Mouse (Mus musculus) thymus, postnatal 25 days (tissue): ENCODE data around the gene Arl14ep.
"Not testable (repeated sequence)": the region's sequence is repeated elsewhere in the genome, so short reads cannot be mapped to it uniquely, and the experiment has no call there.

Experiments
- DNase-seq: peaks from one replicate; pipeline ENCODE4 v3.0.0; 2022

Gene Arl14ep

DNA sequence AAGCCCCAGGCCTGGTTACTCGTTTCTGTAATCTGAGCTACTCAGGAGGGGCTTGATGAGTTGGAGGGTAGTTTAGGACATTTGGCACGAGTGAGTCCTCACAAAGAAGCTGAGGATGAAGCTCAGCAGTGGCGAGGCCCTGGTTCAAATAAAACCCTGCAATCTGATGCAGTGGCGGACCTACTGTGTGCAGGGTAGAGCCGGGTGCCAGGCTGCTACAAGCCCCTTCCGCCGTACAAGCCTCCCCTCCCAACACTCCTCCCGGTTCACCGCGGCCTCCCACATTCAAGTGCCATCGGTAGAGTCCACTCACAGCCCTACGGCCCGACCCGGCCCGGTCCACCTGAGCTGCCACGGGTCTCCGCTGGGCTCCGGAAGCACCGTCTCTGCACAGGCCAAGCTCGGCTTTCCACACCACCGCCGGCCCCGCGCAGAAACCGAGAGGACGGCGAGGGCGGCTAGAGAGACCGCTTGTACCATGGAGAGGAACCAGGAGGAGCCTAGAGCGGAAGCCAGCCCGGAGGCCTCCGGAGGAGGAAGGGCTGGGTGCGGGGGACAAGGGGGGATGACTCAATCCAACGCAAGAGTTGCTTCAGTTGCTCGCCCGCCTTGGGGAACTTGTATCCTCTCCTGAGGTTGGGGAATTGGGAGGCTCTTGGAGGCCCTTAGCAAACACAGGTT is at the start of gene Arl14ep:
Gene Arl14ep (minus strand): TSS at position 466 of the 681 bp plus-strand sequence.
- DNase-seq = peak; percentile 83

DNA sequence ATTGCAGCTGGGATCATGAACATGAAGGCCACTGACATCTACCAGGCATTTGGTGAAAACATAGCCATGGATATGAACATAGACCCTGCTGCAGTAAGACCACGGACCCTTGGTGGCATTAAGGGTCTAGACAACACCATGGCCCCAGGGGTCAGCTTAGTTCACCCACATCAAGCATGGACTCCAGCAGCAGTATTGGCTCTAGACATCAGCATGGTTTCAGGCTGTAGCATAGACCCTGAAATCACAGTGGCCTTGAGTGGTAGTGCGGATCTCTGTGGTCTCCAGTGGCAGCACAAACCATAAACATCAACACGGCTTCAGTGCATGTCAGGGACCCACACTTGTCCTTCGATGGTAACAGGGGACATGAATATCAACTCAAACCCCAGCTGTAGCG is 48.5 kb upstream of the Arl14ep start:
- no peak for DNase-seq

DNA sequence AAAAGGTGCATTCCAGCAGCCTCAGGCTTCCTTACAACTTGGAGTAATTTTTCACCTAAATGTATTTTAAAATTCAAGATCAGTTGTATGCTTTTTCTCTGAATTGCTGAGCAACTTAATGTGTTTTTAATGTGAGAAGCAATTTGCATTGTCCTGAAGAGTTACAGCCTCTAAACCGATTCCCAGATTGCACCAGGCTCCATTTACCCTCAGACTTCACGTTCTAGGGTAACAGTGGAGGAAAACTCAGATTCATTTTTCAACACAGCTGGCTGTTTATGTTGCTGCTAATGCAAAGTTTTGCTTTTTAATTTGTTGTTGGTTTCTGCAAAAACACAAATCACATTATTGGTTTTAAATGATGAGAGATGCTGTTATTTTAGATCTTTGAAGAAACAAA is 45.1 kb upstream of the Arl14ep start:
- no peak for DNase-seq

DNA sequence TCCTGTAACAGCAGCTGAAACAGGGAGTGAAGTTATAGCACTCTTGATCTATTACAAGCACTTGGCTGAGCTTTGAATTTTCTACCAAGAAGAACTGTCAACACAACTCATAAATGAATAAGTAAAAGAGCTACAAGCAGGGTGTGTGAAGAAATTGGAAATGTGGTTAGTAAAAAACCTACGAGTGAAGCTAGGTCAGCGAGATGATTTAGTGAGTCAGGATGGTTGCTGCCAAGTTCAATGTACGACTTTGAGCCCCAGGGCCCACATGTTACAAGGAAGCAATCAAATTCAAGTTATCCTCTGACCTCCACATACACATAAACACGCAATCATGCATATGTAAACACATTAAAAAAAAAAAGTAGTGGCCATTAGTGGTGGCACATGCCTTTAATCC is 38.9 kb upstream of the Arl14ep start:
- no peak for DNase-seq

DNA sequence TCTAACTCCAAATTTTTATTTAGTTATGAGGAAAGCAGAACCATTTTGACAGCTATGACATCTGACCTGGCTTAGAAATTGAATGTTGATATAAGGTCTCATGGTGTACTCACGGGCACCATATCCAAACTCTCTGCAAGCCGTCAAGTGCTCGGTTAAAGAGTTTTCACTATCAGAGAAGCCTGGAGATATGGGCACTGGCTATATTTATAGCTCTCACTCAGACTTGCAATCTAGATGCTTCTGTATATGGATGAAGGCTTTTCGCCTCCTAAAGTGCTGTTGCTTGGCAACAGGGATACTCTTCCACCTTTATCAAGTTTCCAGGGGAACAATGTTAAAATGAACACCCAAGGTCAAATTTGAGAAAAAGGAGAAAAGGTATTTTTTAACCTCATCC is 38.1 kb upstream of the Arl14ep start:
- no peak for DNase-seq

DNA sequence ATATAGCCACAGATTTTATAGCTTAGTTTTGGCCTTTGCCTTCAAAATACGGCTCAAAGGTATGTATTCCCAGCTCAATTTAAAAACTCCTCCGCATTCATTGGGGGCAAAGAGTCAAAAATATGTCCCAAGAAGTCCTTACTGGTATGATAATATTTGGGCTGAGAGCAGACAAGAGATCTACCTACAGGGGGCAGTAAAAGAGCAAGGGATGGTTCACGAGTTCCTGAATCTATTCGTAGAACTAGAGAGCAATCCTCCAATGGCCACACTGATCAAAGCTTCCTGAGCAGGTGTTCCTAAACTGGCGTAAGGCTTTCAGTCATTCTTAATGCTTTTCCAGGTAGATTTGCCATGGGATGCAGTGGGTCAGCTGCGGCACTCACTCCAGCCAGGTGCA is 35.9 kb upstream of the Arl14ep start:
- DNase-seq = no peak

DNA sequence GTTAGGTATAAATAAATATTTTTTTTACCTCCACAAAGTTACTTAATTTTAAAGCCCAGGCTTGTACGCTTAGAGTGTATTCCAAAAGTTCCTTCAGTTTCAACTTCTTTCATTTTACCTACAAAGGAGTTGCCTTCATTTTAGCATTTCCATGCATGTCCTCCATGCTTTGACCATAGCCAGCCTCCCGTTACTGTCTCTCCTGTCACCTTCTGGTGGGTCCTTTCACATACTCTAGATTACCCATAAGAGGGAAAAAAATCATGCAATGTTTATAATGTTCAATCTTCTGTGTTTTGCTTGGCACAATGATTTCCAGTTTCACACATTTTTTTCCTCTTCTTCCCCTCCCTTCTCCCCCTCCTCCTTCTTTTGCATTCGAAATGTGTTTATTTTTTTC is 32.2 kb upstream of the Arl14ep start:
- DNase-seq = no peak

DNA sequence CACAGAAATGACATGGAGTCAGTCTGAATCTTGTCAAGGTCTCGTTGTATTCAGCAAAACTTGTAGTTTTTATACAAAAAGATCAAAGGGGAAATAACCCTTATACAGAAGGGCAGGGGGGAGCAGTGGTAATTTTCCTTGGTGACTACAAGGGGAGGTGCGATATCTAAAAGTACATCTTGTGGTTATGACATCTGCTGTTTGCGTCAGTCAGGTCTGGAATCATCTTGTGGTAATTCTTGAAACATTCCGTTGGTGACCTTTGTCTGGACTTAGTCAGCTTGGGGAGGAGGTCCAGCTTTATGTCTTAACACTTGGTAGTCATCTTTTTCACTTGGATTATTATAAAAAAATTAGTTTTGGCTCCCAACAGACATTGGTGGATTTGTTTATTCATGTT is 31.7 kb upstream of the Arl14ep start:
- not testable (repeated sequence) for DNase-seq

DNA sequence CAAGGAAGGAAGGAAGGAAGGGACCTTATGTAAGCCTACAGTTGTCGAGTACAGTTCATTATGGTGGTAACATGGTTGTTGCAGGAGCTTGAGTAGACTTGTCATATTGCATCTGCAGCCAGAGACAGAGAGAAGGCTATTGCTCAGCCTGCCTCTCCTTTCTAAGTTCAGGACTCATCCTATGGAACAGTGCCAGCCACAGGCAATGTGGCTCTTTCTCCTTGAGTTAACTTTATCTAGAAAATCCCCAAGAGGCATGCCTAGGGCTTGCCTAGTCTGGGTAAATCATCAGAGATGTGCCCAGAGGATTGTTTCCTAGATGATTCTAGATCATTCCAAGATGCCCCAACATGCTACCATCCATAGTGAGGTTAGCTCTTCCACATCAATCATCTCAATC is 17.0 kb upstream of the Arl14ep start:
- DNase-seq = no peak

DNA sequence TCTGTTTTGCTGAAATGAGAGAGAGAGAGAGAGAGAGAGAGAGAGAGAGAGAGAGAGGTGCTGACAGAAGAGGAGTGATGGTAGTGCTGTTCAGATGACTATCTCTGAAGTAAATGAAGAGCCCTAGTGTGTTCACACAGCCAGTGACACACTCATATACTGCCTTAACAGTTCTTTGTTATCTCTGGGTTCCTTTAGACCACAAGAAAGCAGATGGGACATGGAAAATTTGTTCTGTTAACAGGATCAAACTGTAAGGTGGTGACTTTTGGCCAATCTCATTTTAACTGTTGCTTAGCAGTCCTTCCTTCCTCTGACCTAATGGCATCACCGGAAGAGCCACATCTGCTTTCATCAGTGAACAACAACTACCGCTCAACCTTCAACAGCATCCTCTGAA is 10.7 kb upstream of the Arl14ep start:
- no peak for DNase-seq

DNA sequence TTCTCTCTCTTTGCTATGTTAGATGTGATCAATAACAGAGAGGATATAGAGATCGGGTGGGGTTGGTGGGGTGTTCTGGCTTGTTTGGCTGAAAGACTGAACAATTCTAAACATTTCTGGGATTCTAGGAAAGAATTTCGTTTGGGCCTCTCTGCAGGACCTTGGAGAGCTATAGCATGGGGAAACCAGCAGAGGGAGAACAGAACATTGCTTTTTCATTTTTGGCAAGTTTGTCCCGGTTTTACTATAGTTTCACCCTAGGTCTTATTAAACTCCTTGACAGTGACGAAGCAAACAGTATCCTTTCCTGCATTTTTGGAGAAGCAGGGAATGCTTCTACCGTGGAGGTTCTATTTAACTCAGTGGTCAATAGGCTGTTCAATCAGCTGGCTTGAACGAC is 8.3 kb upstream of the Arl14ep start:
- no peak for DNase-seq

DNA sequence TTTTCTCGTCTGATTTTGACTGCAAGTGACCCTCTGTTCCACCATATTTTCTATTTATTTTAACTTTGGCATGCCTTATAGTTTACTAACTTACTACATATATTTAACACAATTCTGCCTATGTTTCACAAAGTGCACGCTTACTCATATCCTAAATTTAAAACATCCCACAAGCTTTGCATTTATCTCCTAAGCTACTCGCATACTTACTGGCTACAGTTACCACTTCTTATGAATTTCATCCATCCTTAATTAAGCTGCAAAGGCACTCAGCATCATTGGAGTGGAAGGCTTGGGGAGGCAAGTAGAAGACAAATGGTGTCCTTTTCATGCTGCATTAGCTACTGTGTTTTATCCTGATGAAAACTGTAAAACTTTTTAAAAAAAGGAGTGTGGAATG is 2.2 kb upstream of the Arl14ep start:
- DNase-seq = no peak

DNA sequence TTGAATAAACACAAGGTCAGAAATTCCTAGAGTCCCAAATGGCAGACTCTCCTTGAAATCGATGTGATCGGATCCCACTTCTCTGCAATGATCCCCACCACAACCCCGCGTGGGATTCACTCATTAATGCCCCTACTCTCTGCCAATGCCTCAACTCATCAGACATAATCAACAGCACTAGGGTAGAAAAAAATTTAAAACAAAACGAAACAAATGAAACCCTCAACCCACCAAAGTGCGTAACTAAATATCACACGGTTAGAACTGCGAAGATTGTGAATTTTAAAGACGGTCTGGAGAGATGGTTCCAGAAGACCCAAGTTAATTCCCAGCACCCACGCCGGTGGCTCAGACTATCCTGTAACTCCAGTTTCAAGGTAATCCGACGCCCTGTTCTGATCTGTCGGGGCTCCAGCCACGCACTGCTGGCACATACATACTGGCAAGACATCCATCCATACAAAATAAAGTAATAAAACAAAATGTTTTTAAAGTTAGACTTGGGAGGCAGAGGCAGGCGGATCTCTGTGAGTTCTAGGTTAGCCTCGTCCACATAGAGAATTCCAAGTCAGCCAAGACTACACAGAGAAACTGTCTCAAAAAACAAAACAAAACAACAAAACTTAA is 779 bp downstream of the Arl14ep start:
- DNase-seq = no peak

DNA sequence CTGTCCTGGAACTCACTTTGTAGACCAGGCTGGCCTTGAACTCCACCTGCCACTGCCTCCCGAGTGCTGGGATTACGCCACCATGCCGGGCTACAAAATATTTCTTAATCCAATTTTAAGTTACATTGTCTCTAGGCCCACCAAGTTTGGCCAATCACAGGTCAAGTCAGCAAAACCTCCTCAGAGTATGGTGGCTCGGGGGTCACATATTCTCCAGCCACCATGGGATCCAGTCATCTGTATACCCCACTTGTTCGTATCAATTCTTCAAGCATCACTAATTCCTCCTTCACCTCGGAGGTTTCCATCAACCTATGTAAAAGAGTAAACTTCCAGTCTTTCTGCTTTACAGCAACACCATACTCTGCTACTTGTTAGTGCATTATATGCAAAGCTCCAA is 1.4 kb downstream of the Arl14ep start:
- DNase-seq = no peak

DNA sequence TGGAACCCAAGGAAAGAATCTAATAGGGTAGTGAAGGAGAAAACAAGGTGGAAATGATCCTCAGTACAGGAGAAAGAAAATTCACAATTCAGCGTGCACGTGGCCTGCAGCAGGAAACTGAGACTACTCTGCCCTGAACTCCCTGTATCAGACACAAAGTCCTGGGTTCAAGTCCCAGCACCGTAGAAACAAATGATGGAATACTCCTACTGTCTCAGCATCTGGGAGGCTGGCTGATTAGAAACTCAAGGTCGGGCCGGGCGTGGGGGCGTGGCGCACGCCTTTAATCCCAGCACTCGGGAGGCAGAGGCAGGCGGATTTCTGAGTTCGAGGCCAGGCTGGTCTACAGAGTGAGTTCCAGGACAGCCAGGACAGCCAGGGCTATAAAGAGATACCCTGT is 3.3 kb downstream of the Arl14ep start:
- DNase-seq = no peak

DNA sequence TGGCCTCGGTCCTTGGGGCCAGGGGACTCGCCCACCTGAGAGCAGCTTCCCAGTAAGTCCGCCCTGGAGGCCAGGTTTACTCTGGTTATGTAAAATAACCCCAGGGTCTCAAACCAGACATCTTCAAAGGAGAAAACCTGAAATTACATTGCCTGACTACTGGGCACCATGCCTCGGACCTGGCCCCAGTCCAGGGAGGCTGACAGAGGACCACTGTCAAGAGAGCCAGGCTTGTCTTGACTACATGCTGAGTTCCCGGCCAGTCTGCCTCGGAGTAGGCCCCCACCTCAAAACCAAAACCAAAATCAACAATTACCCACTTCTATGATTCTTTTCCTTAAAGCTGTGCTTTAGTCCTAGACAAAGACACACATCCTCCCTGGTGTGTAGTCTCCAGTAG is 5.9 kb downstream of the Arl14ep start:
- DNase-seq = no peak

DNA sequence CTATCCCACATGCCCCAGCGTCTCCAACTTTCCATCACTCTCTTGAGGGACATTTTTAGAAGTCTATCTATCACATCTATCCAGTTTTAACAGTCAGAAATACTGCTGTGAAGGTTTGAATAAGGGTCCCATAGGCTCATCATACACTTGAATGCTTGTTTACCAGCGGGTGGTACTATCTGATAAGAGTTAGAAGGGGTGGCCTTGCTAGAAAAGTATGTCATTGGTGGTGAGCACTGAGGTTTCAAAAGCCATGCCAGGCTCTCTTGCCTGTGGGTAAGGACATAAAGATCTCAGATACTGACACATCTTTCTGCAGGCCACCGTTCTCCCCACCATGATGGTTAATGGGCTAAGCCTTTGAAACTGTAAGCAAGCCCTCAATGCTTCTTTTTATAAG is 10.7 kb downstream of the Arl14ep start:
- DNase-seq = no peak

DNA sequence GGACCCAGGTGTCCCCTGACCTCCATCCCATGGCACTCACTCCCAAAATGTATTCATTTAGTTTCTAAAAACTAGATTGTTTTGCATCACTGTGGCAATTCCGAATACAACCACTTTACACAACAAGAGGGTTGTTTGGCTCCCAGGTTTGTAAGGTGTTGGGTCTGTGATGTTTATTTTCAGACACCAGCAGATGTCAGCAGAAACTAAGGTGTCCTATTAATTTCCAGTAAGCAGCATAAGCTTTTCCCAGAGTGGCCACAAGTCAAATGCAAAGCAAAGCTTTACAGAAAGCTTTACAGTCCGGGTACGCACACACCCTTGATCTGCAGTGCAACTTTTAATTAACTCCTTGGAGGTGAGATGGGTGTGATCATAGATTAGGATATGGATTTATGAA is 12.6 kb downstream of the Arl14ep start:
- no peak for DNase-seq

DNA sequence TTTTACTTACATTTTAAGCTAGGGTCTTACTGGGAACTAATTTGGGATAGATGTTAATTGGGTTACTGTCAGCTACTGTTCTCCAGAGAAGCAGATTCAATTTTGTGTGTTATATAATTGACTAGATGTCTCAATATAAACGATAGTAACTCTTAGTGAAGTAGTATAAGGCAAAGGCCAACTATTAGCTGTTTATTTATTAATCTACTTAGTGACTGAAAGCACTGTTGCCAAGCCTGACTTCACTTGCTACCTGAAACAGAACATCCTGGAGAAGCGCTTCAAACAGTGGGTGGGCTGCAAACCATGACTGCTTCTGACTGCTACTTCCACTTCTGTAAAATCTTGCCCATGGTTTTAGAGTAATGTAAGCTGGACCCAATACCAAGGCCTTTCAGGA is 13.2 kb downstream of the Arl14ep start:
- DNase-seq = no peak

DNA sequence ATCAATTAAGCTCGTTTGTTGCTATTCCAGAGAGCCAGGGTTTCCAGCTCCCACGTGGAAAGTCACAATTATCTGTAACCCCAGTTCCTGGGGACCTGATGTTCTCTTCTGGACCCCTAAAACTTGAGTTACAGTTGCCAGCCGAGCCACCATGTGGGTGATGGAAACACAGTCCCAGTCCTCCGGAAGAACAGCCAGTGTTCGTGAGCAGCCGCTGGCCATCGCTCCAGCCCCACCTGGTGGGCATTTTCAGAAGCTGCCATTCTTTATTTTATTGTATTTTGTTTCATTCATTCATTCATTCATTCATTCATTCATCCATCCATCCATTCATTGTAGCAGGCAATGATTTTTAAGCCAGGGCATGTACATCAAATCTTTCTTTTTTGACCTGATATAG is 14.0 kb downstream of the Arl14ep start:
- no peak for DNase-seq

DNA sequence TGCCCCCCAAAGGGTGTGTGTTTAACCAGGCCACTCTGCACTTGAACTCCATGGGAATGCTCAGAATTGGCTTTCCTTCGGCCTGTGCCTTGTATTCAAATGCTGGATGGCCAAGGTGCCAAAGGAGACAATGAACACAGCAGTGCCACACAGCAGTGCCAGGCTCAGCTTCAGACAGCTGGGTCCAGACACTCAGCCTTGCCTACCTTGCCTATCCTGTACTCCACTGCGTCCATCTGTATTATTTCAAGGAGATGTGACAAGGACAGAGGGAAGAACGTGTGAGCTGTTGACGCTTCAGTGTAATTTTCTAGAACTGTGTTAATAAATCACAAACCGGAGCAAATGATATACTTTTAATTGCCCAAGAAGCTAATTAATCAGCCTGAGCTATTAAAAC is 14.8 kb downstream of the Arl14ep start:
- DNase-seq = no peak

DNA sequence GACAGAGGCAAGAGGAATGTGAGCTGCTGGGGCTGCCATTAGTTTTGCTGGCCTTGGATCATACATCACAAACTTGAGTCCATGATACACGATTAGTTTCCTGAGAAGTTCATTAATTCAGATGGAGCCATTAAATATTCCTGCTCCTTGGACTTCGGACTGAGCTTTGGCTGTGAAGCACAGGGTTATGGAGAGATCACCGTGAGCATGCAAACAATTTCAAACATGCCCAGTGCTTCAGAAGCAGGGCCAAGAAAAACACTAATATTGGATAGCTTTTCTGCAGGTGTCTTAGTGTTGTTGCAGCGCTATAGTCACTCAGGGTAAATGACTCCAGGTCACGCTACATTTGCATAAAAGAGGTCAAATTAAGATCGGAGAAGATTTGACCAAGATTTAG is 15.3 kb downstream of the Arl14ep start:
- DNase-seq = no peak

DNA sequence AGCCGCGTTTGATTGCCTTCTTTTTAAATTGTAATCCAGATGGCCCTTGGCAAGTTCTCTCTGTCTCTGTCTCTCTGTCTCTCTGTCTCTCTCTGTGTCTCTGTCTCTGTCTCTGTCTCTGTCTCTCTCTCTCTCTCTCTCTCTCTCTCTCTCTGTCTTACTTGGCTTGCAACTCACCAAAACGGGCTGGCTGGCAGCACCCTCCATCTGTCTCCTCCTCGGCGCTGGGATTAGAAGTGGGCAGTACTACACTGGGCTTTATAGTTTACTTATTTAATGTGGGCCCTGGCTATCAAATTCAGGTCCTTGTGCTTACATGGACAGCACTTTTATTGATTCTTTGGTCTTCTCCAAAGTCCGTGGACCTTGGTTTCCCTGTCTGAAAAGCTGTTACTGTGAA is 18.1 kb downstream of the Arl14ep start:
- DNase-seq = no peak

DNA sequence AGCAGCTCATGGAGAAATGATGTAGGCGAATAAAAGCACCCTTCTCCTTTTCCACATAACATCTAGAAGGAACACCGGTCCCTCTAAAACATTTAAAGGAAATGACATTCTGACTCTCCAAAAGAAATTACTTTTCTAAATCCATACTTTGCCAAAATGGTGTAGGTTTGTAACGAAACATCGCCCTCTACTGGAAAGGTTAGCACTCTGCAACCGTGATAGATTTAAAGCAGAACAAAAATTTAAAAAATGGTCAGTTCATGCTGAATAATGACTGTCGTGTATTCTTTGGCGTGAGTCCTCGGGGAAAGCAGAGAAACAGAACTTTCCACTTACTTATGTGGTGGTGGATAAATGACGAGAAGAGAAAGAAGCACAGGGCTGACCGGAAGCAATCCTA is 18.6 kb downstream of the Arl14ep start:
- no peak for DNase-seq

DNA sequence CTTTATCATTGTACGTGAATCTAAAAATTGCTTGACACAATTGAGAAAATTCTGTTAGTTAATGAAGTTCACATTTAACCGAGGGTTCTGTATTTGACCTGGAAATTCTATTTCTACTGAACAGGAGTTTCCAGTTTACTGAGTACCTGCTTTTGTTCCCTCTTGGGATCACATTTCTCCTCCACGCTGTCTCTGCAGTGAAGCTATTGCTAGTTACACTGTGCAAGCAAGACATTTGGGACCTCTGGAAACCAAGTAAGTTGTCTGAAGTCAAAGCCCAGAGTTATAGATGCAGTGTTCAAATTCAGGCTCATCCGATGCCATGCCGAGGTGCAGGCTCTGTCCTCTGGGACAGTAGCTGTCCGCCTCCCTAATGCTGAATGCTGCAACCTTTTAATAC is 19.2 kb downstream of the Arl14ep start:
- no peak for DNase-seq
